Mouse (Mus musculus) neutrophil, adult 65 days (primary cell): ENCODE results near the gene Tlnrd1. TPM values are rescaled to one million over a fixed set of nuclear protein-coding genes. Genes with fewer than 3 reads are reported as not detected.

Source experiments
- total RNA-seq: library from RNA; stranded (reverse); gene quantifications from 2 replicates; pipeline ENCODE4 v1.2.4, GENCODE M21; 2023

The Tlnrd1 gene
- total RNA-seq, result 13.5 and 13.8 TPM in 2 replicates

GRCm38 (mm10) chr7:83884021-83884658 lies at the start of gene Tlnrd1, which contains the start of gene Mesd:
Gene Tlnrd1, minus strand, starts transcription at chr7:83884305.
Gene Mesd, plus strand, starts transcription at chr7:83884466.

Other genes with a start within 250 kb of the Tlnrd1 start
- 419 and 436 TPM in 2 replicates for gene Il16, start 138.6 kb downstream of the Tlnrd1 start, total RNA-seq
- gene Cfap161, start 89.4 kb downstream of the Tlnrd1 start, total RNA-seq, result 0.54 TPM in 1 of 2 replicates, not detected in the other
- 10.5 and 20.2 TPM in 2 replicates for gene Mesd, start 161 bp upstream of the Tlnrd1 start, total RNA-seq
- 0.05 TPM in 1 of 2 replicates, not detected in the other for gene Cemip, start 202.2 kb upstream of the Tlnrd1 start, total RNA-seq